Mouse (Mus musculus) neural tube, postnatal 0 days (tissue): ENCODE measurements around the gene Kazald1. TPM values are rescaled to one million over a fixed set of nuclear protein-coding genes. Genes with fewer than 3 reads are reported as not detected.

Experiments used
- polyA plus RNA-seq: library from polyadenylated mRNA; unstranded; fragments of >200 nt; fragmentation: Nextera tagmentation; extraction: Ambion mirVana; gene quantifications from 2 replicates; pipeline ENCODE4 v1.2.1, GENCODE M21; 2015

The Kazald1 gene
- 2.4 and 2.5 TPM in 2 replicates for polyA plus RNA-seq

GRCm38 (mm10) chr19:45074580-45075322 is at the start of gene Kazald1:
Gene Kazald1 (plus strand): TSS chr19:45075241.

GRCm38 (mm10) chr19:45045651-45046050 is 29.4 kb upstream of the Kazald1 start, which contains the start of gene Pdzd7:
Gene Pdzd7 (minus strand): TSS chr19:45045717.

GRCm38 (mm10) chr19:45047417-45047934 is 27.6 kb upstream of the Kazald1 start, which contains the start of gene Sfxn3:
Gene Sfxn3 (plus strand): TSS chr19:45047503.

Other genes with a start within 250 kb of the Kazald1 start
- gene Slf2, start 144.1 kb upstream of the Kazald1 start, polyA plus RNA-seq = 15.9 and 21.3 TPM in 2 replicates
- gene Sema4g, start 86.1 kb upstream of the Kazald1 start, polyA plus RNA-seq = 13.5 and 19.3 TPM in 2 replicates
- gene Twnk, start 69.6 kb upstream of the Kazald1 start, polyA plus RNA-seq = 8.8 TPM in 2 replicates
- gene Mrpl43, start 68.8 kb upstream of the Kazald1 start, polyA plus RNA-seq = 101 and 122 TPM in 2 replicates
- 18.4 and 20.2 TPM in 2 replicates for gene Lzts2, start 60.8 kb upstream of the Kazald1 start, polyA plus RNA-seq
- 2.1 and 2.3 TPM in 2 replicates for gene Pdzd7, start 29.5 kb upstream of the Kazald1 start, polyA plus RNA-seq
- 58.6 and 64.6 TPM in 2 replicates for gene Sfxn3, start 27.7 kb upstream of the Kazald1 start, polyA plus RNA-seq
- gene Tlx1, start 75.4 kb downstream of the Kazald1 start, polyA plus RNA-seq = not detected in 2 replicates
- gene Lbx1, start 160.6 kb downstream of the Kazald1 start, polyA plus RNA-seq = 20.0 and 23.9 TPM in 2 replicates